Mouse (Mus musculus): ENCODE measurements around the gene Hbs1l. TPM values are rescaled to one million over a fixed set of nuclear protein-coding genes. Genes with fewer than 3 reads are reported as not detected.

Hbs1l gene
- polyA plus RNA-seq, 1 experiment from 2014 or later: 88.3 TPM

- Histone ChIP-seq H3K27ac (ENCODE audit: low read depth) (no peak overlapping the region), H3K4me3 (ENCODE audit: low read depth, low read length) (no peak overlapping the region), H3K9me3 (ENCODE audit: control insufficient read depth, low read length) (no peaks in the 10 kb centered on the region), H3K4me1 (replicated peaks; ENCODE audit: control insufficient read depth, insufficient read depth, low read length) (no peaks in the 10 kb centered on the region), H3K4me2 (ENCODE audit: low read length) (no peak overlapping the region), H3K9ac (ENCODE audit: low read length) (no peak overlapping the region), H3K27me3 (replicated peaks; ENCODE audit: control insufficient read depth, insufficient read depth, low read length) (no peaks in the 10 kb centered on the region), H3K36me3 (ENCODE audit: control insufficient read depth, insufficient read depth, low read length) (no peaks in the 10 kb centered on the region)
- DNase-seq (ENCODE audit: low spot score) (no peak), ATAC-seq (replicated peaks; ENCODE audit: low FRiP score, low TSS enrichment, low read depth) (no peak)
- 75% methylated on average over 11 of the region's 11 CpGs for WGBS
Observed at GRCm38 (mm10) chr10:21405707-21406534, 110.1 kb downstream of the Hbs1l start.

DNA sequence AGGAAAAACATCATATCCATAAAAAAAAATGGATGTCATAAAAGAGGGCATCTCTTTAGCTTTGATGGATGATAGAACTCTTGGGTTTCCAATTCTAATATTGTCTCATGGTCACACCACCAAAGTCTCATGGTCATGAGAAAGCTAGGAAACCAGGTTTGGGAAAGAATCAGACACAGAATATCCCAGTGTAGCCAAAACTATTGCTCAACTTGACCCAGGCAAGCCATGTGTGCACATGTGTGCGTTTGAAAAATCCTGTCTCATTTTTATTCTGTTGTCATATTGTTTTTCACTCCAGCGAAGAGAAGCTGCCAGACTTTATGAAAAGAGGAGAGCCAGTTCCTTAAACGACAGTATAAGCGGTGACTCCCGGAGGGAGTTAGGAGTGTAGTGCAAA is 114.9 kb downstream of the Hbs1l start:
- Histone ChIP-seq H3K27ac (ENCODE audit: low read depth) (no peak overlapping the region), H3K36me3 (ENCODE audit: control insufficient read depth, insufficient read depth, low read length) (no peaks in the 10 kb centered on the region), H3K27me3 (replicated peaks; ENCODE audit: control insufficient read depth, insufficient read depth, low read length) (no peaks in the 10 kb centered on the region), H3K9ac (ENCODE audit: low read length) (no peak overlapping the region), H3K4me3 (ENCODE audit: low read depth, low read length) (no peak overlapping the region), H3K9me3 (ENCODE audit: control insufficient read depth, low read length) (no peaks in the 10 kb centered on the region), H3K4me1 (replicated peaks; ENCODE audit: control insufficient read depth, insufficient read depth, low read length) (no peaks in the 10 kb centered on the region), H3K4me2 (ENCODE audit: low read length) (no peak overlapping the region)
- ATAC-seq (replicated peaks; ENCODE audit: low FRiP score, low TSS enrichment, low read depth): no peak
- WGBS: 76% methylated on average over 5 of the region's 5 CpGs
- DNase-seq (ENCODE audit: low spot score): no peak

GRCm38 (mm10) chr10:21411621-21412205 is 115.9 kb downstream of the Hbs1l start:
- WGBS: 71% methylated on average over 6 of the region's 6 CpGs
- H3K9me3 ChIP-seq (ENCODE audit: control insufficient read depth, low read length): no peaks in the 10 kb centered on the region
- H3K4me1 ChIP-seq (replicated peaks; ENCODE audit: control insufficient read depth, insufficient read depth, low read length): no peaks in the 10 kb centered on the region
- H3K27ac ChIP-seq (ENCODE audit: low read depth): no peak overlapping the region
- H3K9ac ChIP-seq (ENCODE audit: low read length): no peak overlapping the region
- H3K36me3 ChIP-seq (ENCODE audit: control insufficient read depth, insufficient read depth, low read length): no peaks in the 10 kb centered on the region
- no peaks in the 10 kb centered on the region for H3K27me3 ChIP-seq (replicated peaks; ENCODE audit: control insufficient read depth, insufficient read depth, low read length)
- no peak for ATAC-seq (replicated peaks; ENCODE audit: low FRiP score, low TSS enrichment, low read depth)
- H3K4me2 ChIP-seq (ENCODE audit: low read length): no peak overlapping the region
- DNase-seq (ENCODE audit: low spot score): no peak
- no peak overlapping the region for H3K4me3 ChIP-seq (ENCODE audit: low read depth, low read length)

DNA sequence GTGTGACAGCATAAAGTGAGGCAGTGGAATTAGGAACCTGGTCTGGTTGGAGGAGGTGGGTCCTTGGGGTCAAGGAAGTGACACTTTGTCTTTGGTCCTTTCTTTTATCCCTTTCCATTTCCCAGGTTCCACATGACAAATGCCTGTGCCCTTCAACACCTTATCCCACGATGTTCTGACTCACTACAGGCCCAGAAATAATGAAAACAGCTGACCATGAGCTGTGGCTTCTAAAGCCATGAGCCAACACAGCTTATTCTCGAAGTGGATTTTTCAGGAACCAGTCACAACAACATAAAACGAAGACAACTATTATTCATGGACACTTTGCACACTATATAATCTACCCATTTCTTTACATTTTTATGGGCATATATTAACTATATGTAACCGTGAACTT is 119.3 kb downstream of the Hbs1l start:
- Histone ChIP-seq H3K9ac (ENCODE audit: low read length) (no peak overlapping the region), H3K27ac (ENCODE audit: low read depth) (no peak overlapping the region), H3K4me3 (ENCODE audit: low read depth, low read length) (no peak overlapping the region), H3K4me2 (ENCODE audit: low read length) (no peak overlapping the region), H3K27me3 (replicated peaks; ENCODE audit: control insufficient read depth, insufficient read depth, low read length) (no peaks in the 10 kb centered on the region), H3K4me1 (replicated peaks; ENCODE audit: control insufficient read depth, insufficient read depth, low read length) (no peaks in the 10 kb centered on the region), H3K36me3 (ENCODE audit: control insufficient read depth, insufficient read depth, low read length) (no peaks in the 10 kb centered on the region), H3K9me3 (ENCODE audit: control insufficient read depth, low read length) (no peaks in the 10 kb centered on the region)
- DNase-seq (ENCODE audit: low spot score) (no peak), ATAC-seq (replicated peaks; ENCODE audit: low FRiP score, low TSS enrichment, low read depth) (no peak)
- WGBS: 77% methylated on average over 4 of the region's 4 CpGs

- H3K4me1 ChIP-seq (replicated peaks; ENCODE audit: control insufficient read depth, insufficient read depth, low read length): no peaks in the 10 kb centered on the region
- no peak overlapping the region for H3K4me3 ChIP-seq (ENCODE audit: low read depth, low read length)
- H3K4me2 ChIP-seq (ENCODE audit: low read length): no peak overlapping the region
- no peaks in the 10 kb centered on the region for H3K36me3 ChIP-seq (ENCODE audit: control insufficient read depth, insufficient read depth, low read length)
- ATAC-seq (replicated peaks; ENCODE audit: low FRiP score, low TSS enrichment, low read depth) (no peak), DNase-seq (ENCODE audit: low spot score) (no peak)
- H3K9ac ChIP-seq (ENCODE audit: low read length): no peak overlapping the region
- no peak overlapping the region for H3K27ac ChIP-seq (ENCODE audit: low read depth)
- no peaks in the 10 kb centered on the region for H3K9me3 ChIP-seq (ENCODE audit: control insufficient read depth, low read length)
- no peaks in the 10 kb centered on the region for H3K27me3 ChIP-seq (replicated peaks; ENCODE audit: control insufficient read depth, insufficient read depth, low read length)
- 88% methylated on average over 5 of the region's 5 CpGs for WGBS
Observed at GRCm38 (mm10) chr10:21416184-21416583, 120.4 kb downstream of the Hbs1l start.

Other genes starting within 250 kb of the Hbs1l start
- 6.5 and 6.6 TPM in 2 replicates for gene Myb, start 135.0 kb upstream of the Hbs1l start, polyA plus RNA-seq (2014; fragmentation: Nextera tagmentation; extraction: Ambion mirVana)
- gene Aldh8a1, start 81.3 kb downstream of the Hbs1l start, polyA plus RNA-seq (2014; fragmentation: Nextera tagmentation; extraction: Ambion mirVana): 0.12 TPM in 1 of 2 replicates, not detected in the other